Mouse (Mus musculus): ENCODE measurements around the gene Tmem132d. TPM values are rescaled to one million over a fixed set of nuclear protein-coding genes. Genes with fewer than 3 reads are reported as not detected.

Tmem132d gene
- under 1 TPM in 1 of 2 experiments, not detected in 1; 0.07 TPM for total RNA-seq (2021)
- long read RNA-seq, experiment 1 = 0 reads
- long read RNA-seq, experiment 2 = 0 reads

DNA sequence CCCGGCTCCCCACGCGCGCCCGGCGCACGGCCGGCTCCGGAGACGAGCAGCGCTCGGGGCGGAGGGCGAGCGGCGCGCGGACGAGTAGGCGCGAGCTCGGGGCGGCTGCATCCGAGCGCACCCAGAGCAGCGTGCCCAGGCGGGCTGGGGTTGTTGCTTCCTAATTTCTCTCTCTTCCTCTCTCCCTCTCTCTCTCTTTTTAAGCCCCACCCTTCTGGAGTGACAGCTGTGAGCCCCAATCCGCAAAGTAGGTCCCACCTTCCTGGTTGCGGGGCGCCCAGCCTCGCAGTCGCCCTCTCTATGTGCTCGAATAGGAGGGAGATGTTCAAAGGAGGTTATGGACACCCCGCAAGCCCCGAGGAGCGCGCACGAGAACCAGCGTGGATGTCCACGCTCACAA, at the start of gene Tmem132d:
Tmem132d (minus strand) TSS at position 162 of the 400 bp plus-strand sequence.
- intact Hi-C loops (cut with DNase I; ENCODE audit: low total_unique reads) = no loop called here
- no peak for DNase-seq

DNA sequence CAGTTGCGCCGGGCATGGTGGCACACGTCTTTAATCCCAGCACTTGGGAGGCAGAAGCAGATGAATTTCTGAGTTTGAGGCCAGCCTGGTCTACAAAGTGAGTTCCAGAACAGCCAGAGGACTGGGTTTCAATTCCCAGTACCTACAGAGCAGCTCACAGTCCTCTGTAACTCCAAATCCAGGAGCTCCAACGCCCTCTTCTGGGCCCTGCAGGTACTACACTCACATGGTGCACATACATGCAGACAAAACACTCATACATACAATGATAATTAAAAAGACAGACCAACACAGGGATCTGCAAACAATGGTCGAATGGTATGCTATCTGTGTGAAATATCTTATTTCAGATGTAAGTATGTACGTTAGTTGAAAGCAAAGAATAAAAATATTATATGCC, 47.9 kb upstream of the Tmem132d start:
- intact Hi-C loops (cut with DNase I; ENCODE audit: low total_unique reads) = no loop called here

DNA sequence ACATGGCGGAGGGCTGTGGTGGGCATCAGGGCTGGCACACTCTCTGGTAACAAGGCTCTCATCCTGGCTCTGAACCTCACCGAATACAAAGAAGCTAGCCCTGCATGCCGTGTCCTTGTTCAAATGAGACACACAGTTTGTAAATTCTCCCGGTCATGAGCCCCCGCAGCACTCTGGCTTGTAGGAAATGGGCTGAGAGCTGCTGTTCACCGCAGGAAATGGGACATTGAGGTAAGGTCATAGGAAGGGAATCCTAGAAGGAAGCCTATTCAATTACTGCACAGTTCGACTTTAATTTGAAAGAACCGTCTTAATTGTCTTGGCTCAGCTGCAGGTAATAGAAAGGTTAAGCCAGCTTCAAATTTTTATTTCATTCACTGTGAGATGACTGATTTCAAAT, 42.5 kb upstream of the Tmem132d start:
- no peak for DNase-seq
- intact Hi-C loops (cut with DNase I; ENCODE audit: low total_unique reads) = no loop called here

More for the DNA sequence above, 47.9 kb upstream of the Tmem132d start:
- DNase-seq = no peak

DNA sequence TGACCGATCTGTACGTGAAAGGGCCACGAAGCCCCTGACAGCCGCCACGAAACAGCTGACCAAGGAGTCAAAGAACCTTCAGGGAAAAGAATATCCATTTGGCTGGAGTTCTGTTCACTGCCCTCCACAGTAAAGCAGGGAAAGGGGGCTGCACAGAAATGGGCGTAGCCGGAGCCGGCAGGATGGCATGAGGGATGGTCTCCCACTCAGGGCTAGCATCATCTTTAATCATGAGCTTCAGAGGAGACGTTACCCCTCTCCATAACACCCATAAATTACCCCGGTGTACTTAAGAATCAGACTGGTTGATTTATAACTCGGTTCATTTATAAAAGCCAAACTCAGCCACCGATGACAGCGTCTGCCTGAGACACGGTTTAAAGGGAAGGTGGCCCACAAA, 36.9 kb upstream of the Tmem132d start:
- intact Hi-C loops (cut with DNase I; ENCODE audit: low total_unique reads) = no loop called here
- no peak for DNase-seq

DNA sequence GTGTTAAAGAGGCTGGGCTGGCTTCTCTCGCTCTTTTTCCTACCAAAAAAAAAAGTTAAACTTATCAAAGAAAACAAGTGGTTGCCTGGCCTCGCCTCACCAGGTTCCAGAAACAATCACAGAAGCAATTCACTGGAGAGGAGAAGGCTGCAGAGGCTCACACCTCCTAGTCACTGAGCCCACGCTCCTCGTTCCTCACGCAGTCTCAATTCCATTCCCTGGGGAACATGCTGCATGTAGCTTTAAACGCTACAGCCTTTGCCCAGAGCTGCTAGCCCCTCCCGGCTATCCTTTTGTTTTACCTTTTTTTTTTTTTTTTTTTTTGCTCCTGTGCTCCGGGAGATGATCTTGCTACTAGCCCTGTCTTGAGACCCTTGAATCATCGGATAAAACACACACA, 31.6 kb upstream of the Tmem132d start:
- DNase-seq = no peak
- intact Hi-C loops (cut with DNase I; ENCODE audit: low total_unique reads) = no loop called here

DNA sequence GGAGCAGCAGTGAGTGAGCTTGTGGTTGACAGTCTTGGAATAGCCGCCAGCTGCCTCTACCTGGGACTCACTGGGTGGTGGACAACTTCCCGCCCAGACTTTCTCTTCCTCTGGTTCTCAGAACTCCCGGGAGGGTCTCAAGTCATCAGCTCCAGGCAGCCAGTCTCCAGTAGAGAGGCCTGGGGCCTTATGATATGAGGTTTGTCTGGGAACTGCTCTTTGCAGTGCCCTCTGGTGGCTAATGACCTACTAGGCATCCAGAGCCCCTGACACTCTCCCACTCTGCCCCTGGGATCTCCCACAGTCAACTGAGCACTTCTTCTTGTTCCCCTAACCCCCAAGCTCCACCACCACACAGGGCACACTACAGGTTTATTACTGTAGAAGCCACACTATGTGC, 27.7 kb upstream of the Tmem132d start:
- intact Hi-C loops (cut with DNase I; ENCODE audit: low total_unique reads) = no loop called here
- DNase-seq = no peak

DNA sequence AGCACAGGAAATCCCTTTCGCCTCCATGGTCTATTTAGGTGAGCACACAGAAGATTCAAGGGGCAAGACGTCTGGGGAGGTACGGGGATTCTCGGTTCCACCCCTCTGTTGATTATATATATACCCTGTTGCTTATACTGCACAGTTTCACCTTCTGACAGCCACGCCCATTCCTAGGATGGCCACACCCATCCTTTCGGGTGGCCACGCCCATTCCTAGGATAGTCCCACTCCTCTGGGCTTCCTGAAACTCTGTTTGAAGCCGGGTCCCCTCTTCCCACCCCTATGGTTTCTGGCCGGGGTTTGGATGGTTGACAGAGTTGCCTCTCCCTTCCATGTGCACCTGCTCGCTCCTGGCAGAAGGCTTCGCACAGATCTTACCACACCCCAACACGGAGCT, 22.9 kb upstream of the Tmem132d start:
- intact Hi-C loops (cut with DNase I; ENCODE audit: low total_unique reads) = no loop called here
- no peak for DNase-seq

DNA sequence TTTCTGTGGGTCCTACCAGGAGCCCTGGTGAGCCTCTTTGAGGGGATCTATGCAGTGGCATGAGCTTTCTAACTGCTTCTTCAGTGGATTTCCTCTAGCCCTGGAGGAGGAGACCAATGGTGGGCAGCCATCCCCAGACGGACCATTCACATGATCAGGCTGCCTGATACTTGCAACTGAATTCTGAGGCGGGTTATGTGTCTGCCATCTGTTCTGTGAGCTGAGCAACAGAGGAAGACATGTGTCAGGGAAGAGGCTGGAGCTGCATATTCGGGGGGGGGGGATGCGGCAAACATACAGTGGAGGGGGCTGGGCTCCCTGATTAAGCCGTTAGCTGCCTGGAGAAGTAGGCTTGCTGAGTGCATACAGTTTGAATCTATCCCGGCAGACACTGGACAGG, 19.3 kb upstream of the Tmem132d start:
- intact Hi-C loops (cut with DNase I; ENCODE audit: low total_unique reads) = no loop called here
- DNase-seq = no peak

DNA sequence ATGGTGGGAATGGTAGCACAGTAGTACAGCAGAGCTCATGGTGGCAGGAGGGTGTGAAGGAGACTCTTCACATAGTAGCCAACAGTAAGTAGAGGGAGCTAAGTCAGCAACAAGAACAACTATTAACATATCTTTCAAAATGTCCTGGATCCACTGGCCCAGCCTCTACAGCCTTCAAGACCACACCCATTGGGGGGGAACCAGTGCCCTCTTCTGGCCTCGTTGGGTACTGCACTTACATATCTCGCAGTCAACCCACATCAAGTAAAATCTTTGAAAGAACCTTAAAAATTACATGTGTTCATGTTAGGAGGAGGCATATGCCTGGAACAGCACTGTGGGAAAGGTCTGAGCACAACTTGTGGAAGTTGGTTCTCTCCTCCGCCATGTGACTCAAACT, 17.9 kb upstream of the Tmem132d start:
- intact Hi-C loops (cut with DNase I; ENCODE audit: low total_unique reads) = no loop called here
- no peak for DNase-seq

DNA sequence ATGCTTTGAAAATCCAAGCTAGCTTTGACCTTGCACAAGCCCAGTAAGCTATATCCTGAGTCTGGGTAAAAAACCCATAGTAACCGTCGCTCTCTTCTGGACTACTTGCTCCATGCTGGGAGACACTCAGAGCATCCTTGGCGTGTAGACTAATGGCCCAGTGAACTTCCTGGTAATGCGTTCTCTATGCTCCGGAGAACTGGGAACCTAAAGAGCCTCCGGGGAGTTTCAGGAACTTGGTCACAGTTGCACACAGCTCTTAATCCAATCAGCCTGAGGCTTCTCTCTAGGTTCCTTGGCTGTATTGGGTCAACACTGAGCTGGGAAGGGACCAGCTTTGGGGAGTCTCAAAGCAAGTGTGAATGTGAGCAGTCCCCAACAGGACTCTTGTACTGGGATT, 12.0 kb upstream of the Tmem132d start:
- intact Hi-C loops (cut with DNase I; ENCODE audit: low total_unique reads) = no loop called here
- DNase-seq = no peak

DNA sequence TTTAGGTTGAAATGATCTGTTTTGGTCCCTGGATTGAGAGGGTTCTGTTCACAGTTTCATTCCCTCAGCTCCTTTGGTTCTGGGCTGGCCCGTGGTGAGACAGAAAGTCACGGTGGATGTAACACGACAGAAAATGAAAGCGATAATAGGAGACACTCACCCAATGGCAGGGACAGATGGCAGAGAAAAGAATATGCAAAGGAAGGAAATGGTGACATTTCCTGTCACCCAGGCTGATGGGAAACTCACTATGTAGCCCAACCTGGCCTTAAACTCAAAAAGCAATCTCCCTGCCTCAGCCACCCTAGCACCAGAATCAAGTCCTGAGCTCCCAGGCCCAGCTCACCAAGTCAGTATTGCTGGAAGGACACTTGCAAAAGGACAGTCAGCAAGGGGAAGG, 11.0 kb upstream of the Tmem132d start:
- DNase-seq = no peak
- intact Hi-C loops (cut with DNase I; ENCODE audit: low total_unique reads) = no loop called here

DNA sequence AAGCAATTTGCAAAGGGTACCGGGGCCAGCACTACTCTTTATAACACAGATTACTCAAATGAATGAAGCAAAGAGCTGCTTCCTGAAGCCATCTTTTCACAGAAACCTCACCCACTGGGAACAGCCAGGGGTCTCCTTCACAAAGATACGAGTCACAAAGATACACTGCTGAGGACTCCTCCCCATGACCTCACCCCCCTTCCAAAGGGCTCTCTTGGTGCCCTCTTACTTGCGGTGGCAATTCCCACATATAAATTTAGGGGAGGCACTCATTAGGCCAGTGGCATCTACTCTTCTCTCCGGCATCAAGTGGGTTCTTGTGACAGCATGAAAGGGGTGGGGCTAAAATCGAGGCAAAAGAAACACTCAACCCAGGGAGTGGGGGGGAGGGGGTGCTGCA, 8.2 kb upstream of the Tmem132d start:
- intact Hi-C loops (cut with DNase I; ENCODE audit: low total_unique reads) = no loop called here
- DNase-seq = no peak

DNA sequence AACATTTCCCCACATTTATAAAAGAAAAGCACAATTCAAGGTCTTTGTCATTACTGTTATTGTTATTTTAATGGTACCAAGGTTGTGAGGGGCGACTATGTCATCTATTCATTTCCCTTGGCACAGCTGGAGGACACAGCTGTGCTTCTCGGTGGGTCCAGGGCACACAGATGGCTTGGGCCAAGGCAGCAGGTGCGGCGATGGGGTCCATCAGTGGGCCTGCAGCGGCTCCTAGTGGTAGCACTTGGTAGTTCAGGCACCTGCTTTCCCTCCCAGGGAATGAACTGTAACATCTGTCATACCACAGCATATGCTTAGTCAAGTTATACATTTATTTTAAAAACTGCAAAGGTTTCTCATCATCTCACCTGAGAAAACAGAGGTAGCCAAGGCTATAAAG, 7.0 kb upstream of the Tmem132d start:
- intact Hi-C loops (cut with DNase I; ENCODE audit: low total_unique reads) = no loop called here
- DNase-seq = peak; percentile 29

DNA sequence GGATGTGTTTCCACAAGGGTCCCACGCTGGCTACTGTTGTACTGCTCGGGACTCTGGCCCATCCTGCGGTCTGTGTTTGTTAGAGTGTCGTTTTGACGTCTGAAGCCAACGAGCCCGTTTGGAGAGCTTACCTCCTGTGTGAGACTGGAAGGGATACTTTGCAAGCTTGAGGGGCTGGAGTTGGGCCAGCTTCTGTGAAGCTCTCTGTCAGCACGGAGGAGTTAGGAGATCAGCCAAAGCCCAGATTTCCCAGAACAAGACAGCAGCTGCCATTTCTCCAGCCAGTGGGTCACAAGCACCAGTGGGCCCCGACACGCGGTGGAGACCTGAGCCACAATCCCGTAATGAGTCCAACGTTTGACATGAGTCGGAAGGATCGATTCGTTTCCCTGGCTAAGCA, 5.2 kb upstream of the Tmem132d start:
- intact Hi-C loops (cut with DNase I; ENCODE audit: low total_unique reads) = no loop called here
- DNase-seq = no peak

DNA sequence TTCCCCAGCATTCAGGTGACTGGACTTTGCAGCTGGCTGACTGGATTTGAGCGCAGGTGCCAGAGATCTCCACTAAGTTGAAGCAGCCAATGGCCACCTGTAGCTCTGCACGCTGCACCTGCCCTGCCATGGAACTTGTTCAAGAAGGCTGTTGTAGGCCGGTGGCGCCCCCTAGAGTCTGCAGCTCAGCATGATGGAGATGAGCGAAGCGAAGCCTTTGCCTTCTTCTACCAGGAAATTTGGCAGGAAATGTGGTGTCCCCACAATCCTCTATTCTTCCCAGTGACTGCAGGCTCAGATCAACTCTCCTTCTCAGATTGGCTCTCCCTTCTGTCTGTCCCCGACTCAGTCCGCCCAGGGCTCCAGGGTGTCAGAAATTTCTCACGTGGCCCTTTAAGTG, 4.0 kb upstream of the Tmem132d start:
- intact Hi-C loops (cut with DNase I; ENCODE audit: low total_unique reads) = no loop called here
- no peak for DNase-seq

DNA sequence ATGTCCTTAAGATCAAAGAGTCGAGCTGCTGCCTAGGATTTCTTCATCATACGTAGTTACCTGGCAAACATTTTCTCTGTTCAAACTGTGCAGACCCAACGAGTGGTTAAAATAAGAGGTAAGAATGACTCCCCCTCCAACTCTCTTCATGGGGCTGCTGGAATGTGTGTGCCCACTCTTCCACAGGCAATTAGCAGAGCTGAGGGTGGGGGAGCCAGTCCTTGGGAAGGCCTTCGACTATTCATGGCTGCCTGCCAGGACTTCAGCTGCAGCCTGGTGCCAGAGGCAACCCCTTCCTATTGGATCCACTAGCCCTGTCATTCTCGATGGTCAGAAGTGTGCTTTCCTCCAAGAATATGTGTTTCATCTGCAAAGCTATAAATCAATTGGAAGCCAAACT, 2.8 kb upstream of the Tmem132d start:
- DNase-seq = no peak
- intact Hi-C loops (cut with DNase I; ENCODE audit: low total_unique reads) = no loop called here

DNA sequence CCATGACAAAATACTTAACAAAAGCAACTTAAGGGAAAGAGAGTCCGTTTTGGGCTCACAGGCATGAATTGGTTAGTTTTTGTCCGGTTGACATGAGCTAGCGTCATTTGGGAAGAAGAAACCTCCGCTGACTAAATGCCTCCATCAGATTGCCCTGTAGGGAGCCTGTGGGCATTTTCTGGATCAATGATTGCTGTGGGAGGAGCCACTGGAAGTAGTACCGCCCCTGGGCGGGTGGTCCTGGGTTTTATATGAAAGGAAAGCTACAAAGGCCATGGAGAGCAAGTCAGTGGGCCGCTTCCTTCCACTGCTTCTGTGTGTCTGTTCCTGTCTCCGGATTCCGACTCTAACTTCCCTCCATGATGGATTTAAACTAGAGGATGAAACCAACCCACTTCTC, 909 bp upstream of the Tmem132d start:
- intact Hi-C loops (cut with DNase I; ENCODE audit: low total_unique reads) = no loop called here
- DNase-seq = no peak

DNA sequence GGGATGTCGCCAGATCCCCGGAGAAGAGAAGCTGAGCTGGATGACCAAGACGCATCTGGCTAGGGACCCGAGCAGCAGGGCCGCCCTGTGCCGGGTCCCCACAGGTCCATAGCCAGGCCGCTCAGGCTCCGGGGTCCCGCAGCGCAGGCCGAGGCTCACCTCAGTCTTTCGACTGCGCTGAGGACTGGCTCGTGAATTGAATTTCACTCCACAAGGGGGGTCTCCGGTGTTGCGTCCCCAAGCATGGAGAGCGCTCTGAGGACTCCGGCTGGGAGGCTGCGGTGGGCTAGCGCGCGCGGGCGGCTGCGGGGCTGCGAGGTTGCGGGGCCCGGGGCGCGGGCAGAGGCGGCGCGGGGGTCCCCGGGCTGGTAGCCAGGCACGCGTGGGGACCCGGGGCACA, 455 bp downstream of the Tmem132d start:
- no peak for DNase-seq
- intact Hi-C loops (cut with DNase I; ENCODE audit: low total_unique reads) = no loop called here

DNA sequence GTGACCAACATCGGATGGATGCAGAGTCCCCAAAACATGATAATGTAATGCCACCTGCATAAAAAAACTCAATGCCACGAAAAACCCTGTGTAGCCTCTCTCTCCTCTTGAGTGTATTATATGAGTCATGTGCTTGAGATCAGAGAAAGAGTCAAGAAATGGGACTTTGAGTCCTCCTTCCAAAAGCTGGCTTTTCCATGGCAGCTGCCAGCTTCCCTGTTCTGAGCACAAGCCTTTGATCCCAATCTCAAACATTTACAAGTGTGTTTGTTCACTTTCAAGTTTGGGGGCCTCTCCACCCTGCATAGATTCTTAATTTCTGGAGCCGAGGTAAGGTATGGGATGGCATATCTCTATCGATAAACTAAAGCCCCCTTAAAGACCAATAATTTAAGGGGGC, 8.2 kb downstream of the Tmem132d start:
- no peak for DNase-seq
- intact Hi-C loops (cut with DNase I; ENCODE audit: low total_unique reads) = no loop called here

DNA sequence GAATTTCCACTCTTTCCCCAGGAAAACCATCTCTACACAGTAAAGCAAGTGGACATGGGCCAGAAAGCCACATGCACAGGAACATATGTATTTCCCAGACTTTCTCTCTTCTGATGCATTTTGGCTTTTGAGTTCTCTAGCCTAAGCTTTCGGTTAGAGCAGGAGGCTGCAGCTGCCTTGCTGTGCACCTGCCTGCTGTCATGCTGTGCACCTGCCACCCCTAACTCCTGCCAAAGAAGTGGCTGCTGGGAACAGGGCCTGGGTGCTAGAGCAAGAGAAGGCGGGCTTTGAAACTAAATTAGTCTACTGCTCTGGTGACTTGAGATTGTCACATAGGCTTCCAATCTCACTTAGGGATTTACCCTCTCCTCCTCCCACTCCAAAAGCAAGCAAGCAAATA, 8.7 kb downstream of the Tmem132d start:
- no peak for DNase-seq
- intact Hi-C loops (cut with DNase I; ENCODE audit: low total_unique reads) = no loop called here

DNA sequence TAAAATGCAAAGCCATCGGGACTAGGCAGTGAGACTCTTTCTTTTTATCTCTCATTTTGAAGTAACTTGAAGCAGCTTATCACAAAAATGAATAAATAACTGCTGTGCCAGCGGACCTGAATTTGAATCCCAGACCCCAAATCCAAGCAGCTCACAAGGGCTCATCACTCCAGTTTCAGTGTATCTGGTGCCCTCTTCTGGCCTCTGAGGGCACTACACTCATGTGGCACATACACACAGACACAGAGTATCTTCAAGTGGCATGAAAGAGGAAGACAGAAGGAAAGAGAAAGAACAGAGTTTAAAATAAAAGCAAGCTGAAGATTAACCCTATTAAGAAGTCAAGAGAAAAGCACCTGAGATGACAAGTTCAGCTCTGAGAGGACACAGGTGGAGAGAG, 10.8 kb downstream of the Tmem132d start:
- DNase-seq = no peak
- intact Hi-C loops (cut with DNase I; ENCODE audit: low total_unique reads) = no loop called here

DNA sequence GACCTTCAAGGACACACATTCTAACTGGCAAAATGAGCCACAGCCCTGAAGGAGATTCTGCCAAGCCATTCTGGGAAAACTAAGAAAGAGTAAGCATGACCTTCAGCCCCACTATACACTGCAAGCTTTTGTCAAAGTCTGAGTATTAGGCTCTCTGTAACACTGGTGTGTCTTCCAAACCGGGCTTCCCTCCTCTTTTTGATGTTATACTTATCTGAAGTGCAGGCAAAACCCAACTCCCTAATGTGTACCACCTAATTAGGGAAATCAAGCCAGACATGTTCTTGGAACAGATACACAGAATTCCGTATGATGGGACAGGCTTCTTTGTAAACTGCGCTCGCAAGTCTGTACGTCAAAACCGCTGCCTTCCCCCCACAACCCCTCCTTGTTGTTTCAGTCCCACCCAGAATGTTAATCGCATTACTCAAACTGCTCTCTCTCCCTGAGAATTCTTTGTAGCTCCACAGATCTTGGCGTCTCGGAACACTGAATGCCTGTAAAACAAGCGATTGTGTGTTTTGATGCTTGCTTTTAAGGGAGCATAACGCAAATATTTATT, 14.6 kb downstream of the Tmem132d start:
- no peak for DNase-seq
- intact Hi-C loops (cut with DNase I; ENCODE audit: low total_unique reads) = no loop called here
